Mouse (Mus musculus) kidney, adult 2 months (tissue): ENCODE results near the gene Fndc11. TPM values are rescaled to one million over a fixed set of nuclear protein-coding genes. Genes with fewer than 3 reads are reported as not detected.
A peak's percentile ranks its signal among the peaks of the same experiment; 100 is the strongest.

Experiments
- DNase-seq: peaks from one replicate; pipeline ENCODE4 v3.0.0; 2021
- H3K27ac ChIP-seq: fragments of 200-500 bp; 2 replicates; pipeline ENCODE4 v1.5.1; 2012; ENCODE audit warnings: low read depth, low read length, control low read depth, inconsistent platforms; ENCODE audit not compliant: insufficient read depth
- H3K27me3 ChIP-seq: fragments of 200-500 bp; replicated peaks from 2 replicates; pipeline ENCODE4 v1.6.1; 2012; ENCODE audit warnings: mild to moderate bottlenecking, moderate library complexity, low read length, inconsistent platforms; ENCODE audit not compliant: control insufficient read depth, insufficient read depth
- H3K36me3 ChIP-seq: fragments of 200-500 bp; 2 replicates; pipeline ENCODE4 v1.6.1; 2012; ENCODE audit warnings: mild to moderate bottlenecking, moderate library complexity, low read length, inconsistent platforms; ENCODE audit not compliant: control insufficient read depth, insufficient read depth
- H3K4me1 ChIP-seq: fragments of 200-500 bp; 2 replicates; pipeline ENCODE4 v1.6.1; 2011; ENCODE audit warnings: low read length; ENCODE audit not compliant: control insufficient read depth, insufficient read depth
- H3K4me3 ChIP-seq: fragments of 200-500 bp; 2 replicates; pipeline ENCODE4 v1.5.1; 2011; ENCODE audit warnings: mild to moderate bottlenecking, low read depth, low read length, control low read depth; ENCODE audit not compliant: insufficient read depth
- CTCF ChIP-seq: fragments of 200-500 bp; conservative IDR thresholded peaks from 2 replicates; pipeline ENCODE4 v1.5.1; 2011; ENCODE audit warnings: low read depth, mild to moderate bottlenecking, control low read depth, low read length, moderate library complexity, mixed read lengths; ENCODE audit not compliant: insufficient read depth, insufficient read length
- POLR2A ChIP-seq: fragments of 200-500 bp; IDR thresholded peaks from one replicate; pipeline ENCODE4 v1.6.1; 2011; ENCODE audit warnings: low read depth, low read length, control low read depth
- WGBS: fragments of 180-500 bp; shearing (Covaris S2); methylation state at CpG from one replicate; pipeline ENCODE4 v1.1.7; 2018; 5-methylcytosine and 5-hydroxymethylcytosine counted together
- polyA plus RNA-seq: library from polyadenylated mRNA; depleted of rRNA; stranded (reverse); fragments of >200 nt; gene quantifications from 2 replicates; pipeline ENCODE4 v1.2.3, GENCODE M21; 2012

The Fndc11 gene
- polyA plus RNA-seq, 1 experiment = 0.77 TPM

DNA sequence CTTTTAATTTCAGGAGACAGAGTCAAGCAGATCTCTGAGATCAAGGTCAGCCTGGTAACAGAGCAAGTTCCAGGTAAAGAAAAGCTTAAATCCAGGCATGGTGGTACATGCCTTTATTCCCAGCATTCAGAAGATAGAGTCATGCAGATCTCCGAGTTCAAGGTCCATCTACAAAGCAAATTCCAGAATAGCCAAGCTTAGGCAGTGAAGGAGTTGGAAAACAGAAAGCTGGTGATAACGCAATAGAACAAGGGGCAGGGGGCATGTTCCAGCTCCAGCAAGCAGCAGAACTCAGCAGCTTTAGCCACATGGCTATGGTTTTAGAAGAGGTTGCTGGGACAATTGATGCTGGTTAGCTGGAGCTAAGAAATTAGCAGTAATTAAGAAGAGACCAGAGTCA, 5.2 kb downstream of the Fndc11 start:
- Histone ChIP-seq H3K4me3 (no peak overlapping the region), H3K27me3 (no peaks in the 10 kb centered on the region), H3K36me3 (no peaks in the 10 kb centered on the region), H3K4me1 (peaks cover 4% of the 10 kb centered on the region; the same call in 1 of the 2 replicates), H3K27ac (no peak overlapping the region)
- TF ChIP-seq CTCF = no peak
- no peak for TF ChIP-seq POLR2A
- 84% methylated on average over 2 of the region's 2 CpGs for WGBS
- DNase-seq = no peak

DNA sequence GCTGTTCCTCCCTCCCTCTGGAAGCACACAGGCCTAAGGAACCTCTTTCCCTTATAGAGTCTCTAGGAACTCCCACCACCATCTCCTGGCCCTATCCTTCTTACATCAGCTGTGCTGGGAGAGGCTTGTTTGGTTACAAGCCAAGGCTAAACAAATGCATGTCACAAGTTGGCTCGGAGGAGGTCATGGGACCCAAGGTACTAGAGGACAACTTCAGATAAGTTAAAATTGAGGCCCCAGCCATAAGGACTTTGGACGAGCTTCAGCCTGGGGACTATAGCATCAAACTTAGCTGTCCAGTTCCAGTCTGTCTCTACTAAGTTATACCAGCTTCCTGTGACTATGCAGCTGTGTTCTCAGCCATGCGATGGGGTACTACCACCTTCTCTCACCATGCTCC, 7.3 kb downstream of the Fndc11 start:
- Histone ChIP-seq H3K4me1 (no peaks in the 10 kb centered on the region), H3K4me3 (no peak overlapping the region), H3K27me3 (no peaks in the 10 kb centered on the region), H3K36me3 (no peaks in the 10 kb centered on the region), H3K27ac (no peak overlapping the region)
- 79% methylated on average over 3 of the region's 3 CpGs for WGBS
- DNase-seq = no peak
- no peak for TF ChIP-seq POLR2A
- no peak for TF ChIP-seq CTCF

DNA sequence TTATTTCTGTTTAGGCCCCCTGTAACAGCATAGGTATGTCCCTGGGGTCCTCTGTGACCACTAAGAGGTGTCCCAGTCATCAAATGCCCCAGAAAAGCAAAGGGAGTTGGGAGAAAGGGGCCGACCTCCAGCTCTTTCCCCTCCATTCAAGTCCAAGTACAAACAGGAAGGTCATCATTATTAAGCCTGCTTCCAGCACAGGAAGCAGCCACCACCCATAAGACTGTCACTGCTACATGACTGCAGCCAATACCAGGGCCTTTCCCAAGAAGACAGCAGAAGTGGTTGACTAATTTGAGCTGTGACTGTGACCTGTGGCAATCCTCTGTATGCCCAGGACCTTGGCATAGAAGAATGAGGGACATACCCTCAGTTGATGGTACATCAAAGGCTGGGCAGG, 8.5 kb downstream of the Fndc11 start:
- 63% methylated on average over 1 of the region's 1 CpGs for WGBS
- H3K4me1 ChIP-seq = no peaks in the 10 kb centered on the region
- no peak overlapping the region for H3K27ac ChIP-seq
- no peak overlapping the region for H3K4me3 ChIP-seq
- no peaks in the 10 kb centered on the region for H3K36me3 ChIP-seq
- no peak for TF ChIP-seq CTCF
- peak; percentile 43 for DNase-seq
- H3K27me3 ChIP-seq = no peaks in the 10 kb centered on the region

DNA sequence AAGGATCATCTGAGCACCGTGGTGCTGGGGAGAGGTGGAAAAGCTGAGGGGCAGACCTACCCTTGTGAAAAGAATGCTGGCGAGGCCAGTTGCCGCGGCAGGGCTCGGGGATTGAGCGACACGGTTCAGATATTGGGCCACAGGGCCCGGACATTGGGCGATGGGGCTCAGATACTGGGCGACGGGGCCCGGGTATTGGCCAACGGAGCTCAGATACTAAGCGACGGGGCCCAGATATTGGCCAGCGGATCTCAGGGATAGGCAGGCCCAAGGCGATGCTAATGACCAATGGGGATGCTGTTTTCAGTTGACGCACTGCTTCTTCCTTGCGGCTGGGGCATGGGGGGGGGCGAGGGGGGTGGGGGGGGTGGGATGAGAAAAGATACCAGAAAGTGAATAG, 11.4 kb downstream of the Fndc11 start:
- no peak overlapping the region for H3K4me3 ChIP-seq

DNA sequence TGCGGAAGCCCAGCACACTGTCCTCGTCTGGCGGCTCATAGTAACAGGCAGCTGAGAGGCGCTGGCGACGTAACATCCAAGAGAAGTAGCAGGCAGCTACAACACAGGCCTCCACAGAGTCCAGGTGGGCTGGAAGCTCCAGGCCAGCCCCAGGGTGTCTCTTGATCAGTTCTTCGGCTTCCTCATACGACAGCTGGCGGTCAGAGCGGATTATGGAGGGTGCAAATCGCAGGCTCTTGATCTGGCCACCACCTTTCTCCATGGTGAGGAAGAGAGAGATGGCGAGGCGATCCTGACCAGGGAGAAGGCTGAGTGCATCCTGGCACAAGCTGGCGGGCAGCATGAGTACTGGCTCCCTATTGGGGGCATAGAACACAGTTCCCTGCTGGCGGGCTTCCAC, 13.6 kb downstream of the Fndc11 start:
- no peaks in the 10 kb centered on the region for H3K36me3 ChIP-seq
- no peak overlapping the region for H3K4me3 ChIP-seq
- H3K4me1 ChIP-seq = no peaks in the 10 kb centered on the region
- H3K27ac ChIP-seq = no peak overlapping the region
- TF ChIP-seq CTCF = no peak
- TF ChIP-seq POLR2A = no peak
- 93% methylated on average over 15 of the region's 15 CpGs for WGBS
- no peak for DNase-seq
- H3K27me3 ChIP-seq = no peaks in the 10 kb centered on the region

More for the DNA sequence above, 11.4 kb downstream of the Fndc11 start:
- WGBS = 86% methylated on average over 20 of the region's 20 CpGs
- no peaks in the 10 kb centered on the region for H3K27me3 ChIP-seq
- no peak for DNase-seq
- no peaks in the 10 kb centered on the region for H3K4me1 ChIP-seq
- TF ChIP-seq POLR2A (no peak), CTCF (no peak)
- H3K27ac ChIP-seq = no peak overlapping the region
- no peaks in the 10 kb centered on the region for H3K36me3 ChIP-seq

DNA sequence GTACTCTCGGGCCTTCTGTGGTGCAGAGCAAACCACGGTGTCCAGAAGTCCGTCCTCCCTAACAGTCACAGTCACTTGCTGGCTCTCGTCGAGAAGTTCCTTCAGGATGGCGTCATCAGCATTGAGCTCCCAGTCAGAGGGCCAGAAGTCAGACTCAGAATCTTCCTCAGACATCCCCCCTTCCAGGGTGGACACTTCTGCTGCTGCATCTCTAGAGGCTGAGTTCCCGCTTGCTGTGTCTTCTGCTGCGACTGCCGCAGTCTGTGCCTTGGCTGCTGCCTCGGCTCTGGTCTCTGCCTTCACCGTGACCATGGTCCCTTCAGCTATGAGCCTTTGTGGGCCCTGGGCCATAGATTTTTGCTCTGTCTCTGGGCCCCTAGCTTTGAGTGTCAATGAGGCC, 14.9 kb downstream of the Fndc11 start:
- no peaks in the 10 kb centered on the region for H3K36me3 ChIP-seq
- H3K4me1 ChIP-seq = no peaks in the 10 kb centered on the region
- DNase-seq = no peak
- TF ChIP-seq POLR2A = no peak
- H3K27me3 ChIP-seq = no peaks in the 10 kb centered on the region
- H3K4me3 ChIP-seq = no peak overlapping the region
- WGBS = 90% methylated on average over 11 of the region's 11 CpGs
- no peak overlapping the region for H3K27ac ChIP-seq

DNA sequence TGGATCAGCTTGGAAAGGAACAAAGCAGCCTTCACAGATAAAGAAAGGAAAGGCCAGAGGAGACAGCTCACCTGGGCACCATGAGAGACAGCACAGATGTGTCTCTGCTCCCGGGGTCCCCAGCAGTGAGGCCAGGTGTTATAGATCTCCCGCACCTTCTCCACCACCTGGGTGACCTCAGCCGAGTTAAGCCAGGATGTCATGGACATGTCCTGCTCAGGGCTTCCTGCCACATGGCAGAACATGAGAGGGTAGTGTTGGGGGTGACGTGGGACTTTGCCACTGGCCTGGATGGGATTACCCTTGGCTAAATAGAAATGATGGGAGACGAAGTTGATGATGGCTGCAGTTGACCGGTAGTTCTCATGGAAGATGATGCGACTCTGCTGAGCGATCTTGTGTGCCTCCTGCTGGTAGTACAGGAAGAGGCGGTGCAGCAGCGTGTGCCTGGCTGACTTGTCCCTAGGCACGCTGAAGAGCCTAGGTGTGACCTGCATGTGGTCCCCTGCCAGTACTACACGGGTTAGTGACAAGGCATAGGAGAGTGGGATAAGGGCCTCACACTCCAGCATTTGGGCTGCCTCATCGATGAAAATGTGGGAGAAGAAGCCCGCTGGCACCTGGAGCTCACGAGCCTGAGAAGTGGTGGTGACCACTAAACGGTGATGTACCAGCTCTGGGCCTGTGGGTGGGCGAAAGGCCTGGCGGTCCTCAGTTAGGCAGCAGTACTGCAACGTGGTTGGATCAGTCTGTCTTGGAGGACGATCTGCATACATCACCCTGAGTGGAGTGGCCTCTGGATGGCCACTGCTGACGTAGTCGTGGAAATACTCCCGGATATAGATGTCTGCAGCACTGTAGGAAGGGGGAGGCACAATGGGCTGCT, 16.1 kb downstream of the Fndc11 start:
- Histone ChIP-seq H3K4me3 (no peak overlapping the region), H3K27ac (no peak overlapping the region), H3K36me3 (no peaks in the 10 kb centered on the region), H3K4me1 (no peaks in the 10 kb centered on the region), H3K27me3 (no peaks in the 10 kb centered on the region)
- TF ChIP-seq CTCF = peak; percentile 44
- no peak for TF ChIP-seq POLR2A
- DNase-seq = no peak
- WGBS = 83% methylated on average over 23 of the region's 23 CpGs

DNA sequence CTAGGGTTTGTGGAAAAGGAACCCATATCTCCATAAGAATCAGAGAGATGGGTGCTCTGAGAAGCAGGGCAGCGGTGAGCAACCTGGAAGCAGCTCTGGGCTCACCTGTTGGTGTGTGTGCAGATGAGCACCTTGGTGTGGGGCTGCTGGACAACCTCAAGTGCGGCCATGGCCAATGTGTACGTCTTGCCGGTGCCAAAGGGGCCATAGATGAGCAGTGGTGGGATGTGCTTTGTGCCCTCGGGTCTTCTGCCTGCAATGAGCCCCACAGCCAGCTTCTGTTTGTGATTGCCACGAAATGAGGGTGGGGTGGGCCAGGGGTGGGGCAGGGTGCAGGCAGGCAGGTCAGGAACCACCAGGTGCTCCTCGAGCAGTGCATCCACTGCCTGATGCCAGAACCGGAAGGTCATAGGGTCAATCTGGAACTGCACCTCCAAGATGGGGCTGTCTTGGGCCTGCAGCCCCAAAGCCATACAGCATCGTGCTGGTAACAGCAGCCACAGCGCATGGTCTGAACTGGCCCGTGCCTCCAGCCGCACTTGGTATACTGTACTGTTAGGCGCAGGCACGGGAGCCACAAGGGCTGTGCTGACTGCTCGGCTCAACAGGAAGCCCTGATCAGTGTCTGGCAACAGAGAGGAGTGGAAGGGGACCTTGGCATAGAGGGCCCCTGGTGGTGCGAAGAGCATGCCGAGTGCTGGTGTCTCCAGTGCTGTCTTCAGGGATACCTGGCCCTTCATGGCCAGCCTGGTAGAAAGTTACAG, 17.6 kb downstream of the Fndc11 start:
- H3K4me3 ChIP-seq = no peak overlapping the region
- no peak for DNase-seq
- H3K27ac ChIP-seq = no peak overlapping the region
- no peaks in the 10 kb centered on the region for H3K27me3 ChIP-seq
- H3K4me1 ChIP-seq = no peaks in the 10 kb centered on the region
- H3K36me3 ChIP-seq = no peaks in the 10 kb centered on the region
- WGBS = 91% methylated on average over 17 of the region's 17 CpGs
- no peak for TF ChIP-seq CTCF
- TF ChIP-seq POLR2A = no peak
